Mouse (Mus musculus) thymus, adult 2 months (tissue): ENCODE data around the gene Sh3bgrl3. TPM values are rescaled to one million over a fixed set of nuclear protein-coding genes. Genes with fewer than 3 reads are reported as not detected.

Experiments used
- DNase-seq: peaks from one replicate; pipeline ENCODE4 v3.0.0; 2021
- H3K27ac ChIP-seq: fragments of 200-500 bp; 2 replicates; pipeline ENCODE4 v1.5.1; 2012; ENCODE audit warnings: low read length, control low read depth; ENCODE audit not compliant: control insufficient read depth, insufficient read depth
- H3K27me3 ChIP-seq: fragments of 200-500 bp; 2 replicates; pipeline ENCODE4 v1.6.1; 2012; ENCODE audit warnings: mild to moderate bottlenecking, low read length, moderate library complexity, mixed read lengths; ENCODE audit not compliant: control insufficient read depth, insufficient read depth
- H3K36me3 ChIP-seq: fragments of 200-500 bp; 2 replicates; pipeline ENCODE4 v1.6.1; 2012; ENCODE audit warnings: mild to moderate bottlenecking, low read length, moderate library complexity; ENCODE audit not compliant: control insufficient read depth, insufficient read depth
- H3K4me1 ChIP-seq: fragments of 200-500 bp; replicated peaks from 2 replicates; pipeline ENCODE4 v1.6.1; 2012; ENCODE audit warnings: low read length; ENCODE audit not compliant: control insufficient read depth, insufficient read depth
- H3K4me3 ChIP-seq: fragments of 200-500 bp; 2 replicates; pipeline ENCODE4 v1.5.1; 2012; ENCODE audit warnings: mild to moderate bottlenecking, low read length, control low read depth, moderate library complexity; ENCODE audit not compliant: control insufficient read depth, insufficient read depth
- CTCF ChIP-seq: fragments of 200-500 bp; IDR thresholded peaks from 2 replicates; pipeline ENCODE4 v1.5.1; 2012; ENCODE audit warnings: mild to moderate bottlenecking, control low read depth, low read length, moderate library complexity, borderline replicate concordance; ENCODE audit not compliant: control insufficient read depth, poor library complexity, insufficient read depth; ENCODE audit errors: extremely low read depth
- POLR2A ChIP-seq: fragments of 200-500 bp; IDR thresholded peaks from 2 replicates; pipeline ENCODE4 v1.6.1; 2012; ENCODE audit warnings: mild to moderate bottlenecking, low read length, control low read depth, moderate library complexity; ENCODE audit not compliant: control insufficient read depth, poor library complexity, insufficient read depth; ENCODE audit errors: extremely low read depth
- WGBS: fragments of 180-500 bp; shearing (Covaris S2); methylation state at CpG from one replicate; pipeline ENCODE4 v1.1.7; 2018; 5-methylcytosine and 5-hydroxymethylcytosine counted together
- polyA plus RNA-seq: library from polyadenylated mRNA; depleted of rRNA; stranded (reverse); fragments of >200 nt; gene quantifications from 2 replicates; pipeline ENCODE4 v1.2.3, GENCODE M21; 2012

Sh3bgrl3 gene
- polyA plus RNA-seq, 1 experiment: 1,368 TPM

DNA sequence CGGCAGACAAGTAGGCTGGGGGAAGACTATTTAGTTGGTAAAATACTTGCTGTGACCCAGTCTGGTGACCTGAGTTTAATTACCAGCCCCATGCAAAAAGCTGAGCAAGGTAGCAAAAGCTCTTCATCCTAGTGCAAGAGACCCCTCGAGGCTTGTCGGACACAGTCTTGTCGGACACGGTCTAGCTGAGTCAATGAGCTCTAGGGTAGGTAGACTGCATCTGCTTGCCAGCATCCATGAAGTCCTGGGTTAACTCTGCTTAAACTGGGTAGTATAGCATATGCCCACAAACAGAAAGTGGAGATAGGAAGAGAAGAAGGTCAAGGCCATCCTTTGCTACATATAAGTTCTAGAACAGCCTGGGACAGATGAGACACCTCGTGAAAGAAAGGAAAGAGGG, 30.2 kb upstream of the Sh3bgrl3 start:
- 85% methylated on average over 6 of the region's 6 CpGs for WGBS
- Histone ChIP-seq H3K4me3 (no peak overlapping the region), H3K4me1 (peaks cover 5% of the 10 kb centered on the region), H3K36me3 (peaks cover 16% of the 10 kb centered on the region), H3K27me3 (no peaks in the 10 kb centered on the region), H3K27ac (peak overlapping the region; percentile 4; the same call in 1 of the 2 replicates)
- TF ChIP-seq CTCF (no peak), POLR2A (no peak)
- no peak for DNase-seq

DNA sequence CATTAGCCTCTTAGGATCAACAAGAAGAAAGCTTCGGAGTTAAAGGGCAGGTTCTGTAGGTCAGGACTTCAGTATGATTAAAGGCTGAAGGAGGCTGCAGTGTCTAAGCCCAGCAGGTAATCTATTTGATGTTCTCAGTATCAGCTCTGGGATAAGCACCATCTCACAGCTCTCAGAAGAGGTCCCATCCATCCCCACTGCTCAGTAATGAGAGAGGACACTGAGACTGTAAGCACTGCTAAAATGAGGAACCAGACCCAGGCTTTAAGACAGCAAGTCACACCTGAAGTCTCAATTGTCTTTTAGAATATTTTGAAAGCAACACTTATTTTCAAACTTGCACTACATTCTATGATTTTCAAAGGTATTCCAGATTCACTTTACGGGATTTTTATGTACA, 29.0 kb upstream of the Sh3bgrl3 start:
- TF ChIP-seq CTCF: no peak
- no peak for TF ChIP-seq POLR2A
- Histone ChIP-seq H3K36me3 (peaks cover 25% of the 10 kb centered on the region), H3K27me3 (no peaks in the 10 kb centered on the region), H3K27ac (no peak overlapping the region), H3K4me3 (no peak overlapping the region), H3K4me1 (peaks cover 5% of the 10 kb centered on the region)
- WGBS: 97% methylated on average over 2 of the region's 2 CpGs
- DNase-seq: no peak

DNA sequence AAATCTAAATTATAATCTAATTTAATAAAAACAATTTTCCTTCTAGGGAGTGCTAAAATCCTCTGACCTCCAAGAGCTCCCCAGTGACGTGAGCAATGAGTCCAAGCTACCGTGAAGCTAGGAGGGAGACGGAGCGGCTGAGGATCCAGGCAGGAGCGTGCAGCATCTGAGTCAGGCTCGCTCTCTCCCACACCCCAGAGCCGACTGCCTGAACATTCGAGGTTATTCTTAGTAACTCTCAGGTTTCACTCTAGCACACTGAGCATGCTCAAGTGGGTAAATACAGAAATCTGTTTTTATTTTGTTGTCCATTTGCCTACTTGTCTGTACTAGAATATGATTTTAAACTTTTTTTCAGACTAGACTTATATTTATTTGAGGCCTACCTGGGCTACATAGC, 28.2 kb upstream of the Sh3bgrl3 start:
- TF ChIP-seq POLR2A (no peak), CTCF (no peak)
- DNase-seq: no peak
- H3K4me3 ChIP-seq: no peak overlapping the region
- WGBS: 90% methylated on average over 8 of the region's 8 CpGs
- H3K36me3 ChIP-seq: peaks cover 34% of the 10 kb centered on the region
- H3K27ac ChIP-seq: no peak overlapping the region
- H3K4me1 ChIP-seq: peaks cover 5% of the 10 kb centered on the region
- H3K27me3 ChIP-seq: no peaks in the 10 kb centered on the region

DNA sequence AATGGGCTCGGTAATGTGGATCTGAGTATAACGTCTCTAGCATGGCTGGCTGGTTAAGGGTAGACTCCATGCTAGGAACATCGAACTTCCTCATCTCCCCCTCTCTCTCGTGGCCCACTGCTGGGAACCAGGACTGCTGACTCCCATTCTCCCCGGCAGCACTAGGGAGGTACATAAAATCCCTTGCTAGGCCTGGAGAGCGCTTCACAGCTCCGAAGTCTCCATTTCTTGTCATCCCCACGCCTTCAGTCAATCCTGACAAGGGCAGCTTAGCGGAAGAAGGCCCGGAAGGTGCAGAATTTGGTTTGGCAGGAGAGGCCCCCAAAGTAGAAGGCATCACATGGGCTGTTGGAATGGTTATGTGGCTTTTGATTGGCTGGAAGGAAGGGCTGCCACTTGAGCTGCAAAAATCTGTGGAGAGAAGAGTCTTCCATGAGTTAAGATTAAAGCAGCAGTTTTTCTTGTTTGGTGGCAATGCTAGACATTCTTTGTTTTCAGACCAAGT, 27.4 kb upstream of the Sh3bgrl3 start:
- peaks cover 41% of the 10 kb centered on the region for H3K36me3 ChIP-seq
- WGBS: 92% methylated on average over 10 of the region's 10 CpGs

DNA sequence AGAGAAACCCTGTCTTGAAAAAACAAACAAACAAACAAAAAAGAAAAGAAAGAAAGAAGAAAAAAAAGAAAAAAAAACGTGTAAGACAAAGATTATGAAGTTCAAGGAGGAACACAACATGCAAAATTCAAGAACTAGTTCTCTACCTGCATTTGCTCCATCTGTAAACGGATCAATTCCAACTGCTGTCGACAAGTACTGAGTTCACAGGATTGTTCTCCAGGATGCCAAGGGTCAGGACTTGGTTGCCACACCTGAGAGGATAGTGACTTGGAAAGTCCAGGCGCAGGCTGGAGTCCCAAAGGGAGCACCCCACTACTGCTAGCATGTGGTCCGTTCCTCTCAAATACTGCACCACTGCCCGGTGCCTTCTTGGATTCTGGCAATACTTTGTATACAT, 26.9 kb upstream of the Sh3bgrl3 start:
- no peak overlapping the region for H3K27ac ChIP-seq
- 95% methylated on average over 6 of the region's 6 CpGs for WGBS
- no peak for TF ChIP-seq POLR2A
- TF ChIP-seq CTCF: no peak
- H3K27me3 ChIP-seq: no peaks in the 10 kb centered on the region
- peaks cover 44% of the 10 kb centered on the region for H3K36me3 ChIP-seq
- H3K4me3 ChIP-seq: no peak overlapping the region
- DNase-seq: no peak
- peaks cover 5% of the 10 kb centered on the region for H3K4me1 ChIP-seq

More for the DNA sequence above, 27.4 kb upstream of the Sh3bgrl3 start:
- no peak overlapping the region for H3K27ac ChIP-seq
- peaks cover 5% of the 10 kb centered on the region for H3K4me1 ChIP-seq
- DNase-seq: no peak
- TF ChIP-seq CTCF (no peak), POLR2A (no peak)
- H3K4me3 ChIP-seq: no peak overlapping the region
- no peaks in the 10 kb centered on the region for H3K27me3 ChIP-seq

DNA sequence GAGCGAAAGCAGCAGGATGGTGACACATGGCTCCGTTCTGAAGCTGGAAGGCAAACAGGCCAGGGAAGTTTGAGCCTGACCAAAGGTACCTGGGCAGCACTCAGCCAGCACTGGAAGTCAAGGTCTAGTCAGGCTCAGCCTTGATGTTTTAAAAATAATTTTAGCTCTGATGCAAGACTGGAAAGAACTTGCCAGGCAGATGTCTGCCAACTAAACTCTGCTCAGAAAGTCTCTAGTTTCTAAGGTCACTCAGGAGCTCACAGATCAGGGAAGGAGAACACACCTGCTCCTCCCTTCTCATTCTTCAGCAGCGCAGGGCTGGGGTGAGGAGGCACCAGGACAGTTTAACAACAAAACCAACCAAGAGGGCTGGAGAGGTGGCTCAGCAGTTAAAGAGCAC, 25.8 kb upstream of the Sh3bgrl3 start:
- H3K27ac ChIP-seq: no peak overlapping the region
- no peak for DNase-seq
- 97% methylated on average over 3 of the region's 3 CpGs for WGBS
- no peak overlapping the region for H3K4me3 ChIP-seq
- TF ChIP-seq CTCF: no peak
- TF ChIP-seq POLR2A: no peak
- peaks cover 5% of the 10 kb centered on the region for H3K4me1 ChIP-seq
- H3K27me3 ChIP-seq: no peaks in the 10 kb centered on the region
- peaks cover 53% of the 10 kb centered on the region for H3K36me3 ChIP-seq

DNA sequence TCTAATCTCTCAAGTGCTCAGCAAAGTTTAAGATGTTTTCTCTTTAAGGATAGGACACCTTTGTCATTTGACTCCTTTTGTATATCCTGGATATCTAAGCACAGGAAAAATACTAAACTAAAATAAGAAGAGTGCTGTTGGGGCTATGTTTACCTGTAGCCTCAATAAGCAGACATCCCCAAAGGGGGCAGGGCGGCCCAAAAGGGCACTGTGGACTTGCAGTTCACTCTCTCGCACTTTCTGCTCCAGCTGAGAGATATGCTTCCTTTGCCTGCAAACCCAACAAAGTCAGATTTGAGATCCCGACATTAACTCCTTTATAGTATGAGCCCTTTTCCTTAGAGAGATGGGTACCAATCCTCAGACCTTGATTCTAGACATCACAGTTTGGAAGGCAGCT, 25.1 kb upstream of the Sh3bgrl3 start:
- H3K27ac ChIP-seq: no peak overlapping the region
- peaks cover under 1% of the 10 kb centered on the region for H3K4me1 ChIP-seq
- TF ChIP-seq POLR2A: no peak
- no peak for TF ChIP-seq CTCF
- H3K36me3 ChIP-seq: peaks cover 59% of the 10 kb centered on the region
- H3K27me3 ChIP-seq: no peaks in the 10 kb centered on the region
- H3K4me3 ChIP-seq: no peak overlapping the region
- no peak for DNase-seq
- WGBS: 95% methylated on average over 3 of the region's 3 CpGs
